12 mouse cellular contexts compared by ENCODE assay signal in genomic region chr13:41345306-41345705, GRCm38 (mm10).
DNase-seq lines count a peak whose midpoint lies in the region; ATAC-seq lines count a peak whose summit lies in the region.
"Had no signal": no experiment of that assay in that cellular context is flagged by ENCODE, and none has a peak within 500 bp of the region (broad histone marks: within the 10 kb centered on the region; RNA-seq: fewer than 3 reads in every experiment).

No protein-coding gene starts in this region.

- no peak overlapping the region for H3K9ac ChIP-seq in embryonic facial prominence, embryonic 13.5 days
- no peak overlapping the region for H3K9ac ChIP-seq in hindbrain, embryonic 13.5 days
- no peak overlapping the region for H3K9ac ChIP-seq in lung, embryonic 15.5 days
- H3K9ac ChIP-seq: limb, embryonic 15.5 days had no signal

- 42% methylated on average over 6 of the region's 6 CpGs for WGBS in embryonic facial prominence, embryonic 13.5 days
- WGBS in hindbrain, embryonic 13.5 days = 36% methylated on average over 6 of the region's 6 CpGs
- WGBS in lung, embryonic 15.5 days = 44% methylated on average over 6 of the region's 6 CpGs

- no peaks in the 10 kb centered on the region for H3K27me3 ChIP-seq in embryonic facial prominence, embryonic 13.5 days
- H3K27me3 ChIP-seq in hindbrain, embryonic 13.5 days = no peaks in the 10 kb centered on the region
- no peaks in the 10 kb centered on the region for H3K27me3 ChIP-seq in lung, embryonic 15.5 days
- H3K27me3 ChIP-seq: limb, embryonic 15.5 days had no signal

- peaks cover 7% of the 10 kb centered on the region; the same call in 1 of the 2 replicates for H3K36me3 ChIP-seq in embryonic facial prominence, embryonic 13.5 days
- H3K36me3 ChIP-seq in hindbrain, embryonic 13.5 days = no peaks in the 10 kb centered on the region
- H3K36me3 ChIP-seq in lung, embryonic 15.5 days = 0 out of 2 replicates have a peak, but pooled peaks cover 5% of the 10 kb centered on the region

- ATAC-seq in embryonic facial prominence, embryonic 13.5 days (ENCODE audit: insufficient number of reproducible peaks, insufficient read depth, low FRiP score, low TSS enrichment, low read depth) = no peak
- 0 out of 2 replicates have a peak, but pooled peaks have one; percentile 32 for ATAC-seq in hindbrain, embryonic 13.5 days (ENCODE audit: low FRiP score)
- 0 out of 2 replicates have a peak, but pooled peaks have one; percentile 12 for ATAC-seq in lung, embryonic 15.5 days (ENCODE audit: borderline replicate concordance, extremely low read depth, low FRiP score, low TSS enrichment)

- intact Hi-C loops in heart, postnatal 14 days (cut with DNase I) = no loop called here

- H3K4me2 ChIP-seq in embryonic facial prominence, embryonic 13.5 days = no peak overlapping the region
- H3K4me2 ChIP-seq in hindbrain, embryonic 13.5 days = no peak overlapping the region
- H3K4me2 ChIP-seq in lung, embryonic 15.5 days = peak overlapping the region; percentile 11; the same call in 1 of the 2 replicates
- H3K4me2 ChIP-seq: limb, embryonic 15.5 days had no signal

- H3K4me3 ChIP-seq in embryonic facial prominence, embryonic 13.5 days = no peak overlapping the region
- no peak overlapping the region for H3K4me3 ChIP-seq in hindbrain, embryonic 13.5 days
- no peak overlapping the region for H3K4me3 ChIP-seq in lung, embryonic 15.5 days
- H3K4me3 ChIP-seq: layer of hippocampus, adult 2 months; limb, embryonic 15.5 days had no signal

- H3K27ac ChIP-seq in embryonic facial prominence, embryonic 13.5 days = 0 out of 2 replicates have a peak overlapping the region, but pooled peaks have one; percentile 1
- 0 out of 2 replicates have a peak overlapping the region, but pooled peaks have one; percentile 44 for H3K27ac ChIP-seq in hindbrain, embryonic 13.5 days
- peak overlapping the region; percentile 73 for H3K27ac ChIP-seq in lung, embryonic 15.5 days
- H3K27ac ChIP-seq: layer of hippocampus, adult 2 months; limb, embryonic 15.5 days had no signal

- peak; percentile 51 to 60 for DNase-seq in heart, adult 9 months (ENCODE audit: low spot score in 2 of 2)
- DNase-seq in heart, postnatal 14 days = no peak
- DNase-seq in cerebellum, adult 8-10 months = no peak
- no peak for DNase-seq in adrenal gland, postnatal 10 days
- DNase-seq in layer of hippocampus, adult 8-10 months (ENCODE audit: low spot score in 2 of 2) = no peak
- DNase-seq: right cerebral cortex, postnatal 4 days; thymus, postnatal 14 days had no signal

- H3K9me3 ChIP-seq in embryonic facial prominence, embryonic 13.5 days = no peaks in the 10 kb centered on the region
- H3K9me3 ChIP-seq in hindbrain, embryonic 13.5 days = no peaks in the 10 kb centered on the region
- H3K9me3 ChIP-seq in lung, embryonic 15.5 days = no peaks in the 10 kb centered on the region
- H3K9me3 ChIP-seq: limb, embryonic 15.5 days had no signal

- H3K4me1 ChIP-seq in embryonic facial prominence, embryonic 13.5 days = peaks cover 47% of the 10 kb centered on the region
- H3K4me1 ChIP-seq in hindbrain, embryonic 13.5 days (replicated peaks) = peaks cover 28% of the 10 kb centered on the region
- H3K4me1 ChIP-seq in lung, embryonic 15.5 days = peaks cover 90% of the 10 kb centered on the region

Comparison
In these comparisons a context has a peak if more than half of its experiments do, and no peak if none do; other contexts are left out.
1. DNase-seq: peak in heart, adult 9 months (2 of 2); none in heart, postnatal 14 days (0 of 2), cerebellum, adult 8-10 months (single experiment), adrenal gland, postnatal 10 days (single experiment) and layer of hippocampus, adult 8-10 months (0 of 2).
2. H3K27ac ChIP-seq: peak in every context shown above with its lines; median percentile 73 in lung, embryonic 15.5 days; 44 in hindbrain, embryonic 13.5 days; 1 in embryonic facial prominence, embryonic 13.5 days.